Mouse (Mus musculus): ENCODE results near the gene Cfap100. TPM values are rescaled to one million over a fixed set of nuclear protein-coding genes. Genes with fewer than 3 reads are reported as not detected.

Gene Cfap100
- polyA plus RNA-seq, 1 experiment from 2014 or later = 8.4 TPM

- 81% methylated on average over 3 of the region's 3 CpGs for WGBS
- Histone ChIP-seq H3K4me1 (replicated peaks) (peaks cover 23% of the 10 kb centered on the region), H3K27me3 (peaks cover 16% of the 10 kb centered on the region), H3K9ac (replicated peaks) (no peak overlapping the region), H3K9me3 (no peaks in the 10 kb centered on the region), H3K4me3 (replicated peaks) (no peak overlapping the region), H3K27ac (no peak overlapping the region), H3K36me3 (no peaks in the 10 kb centered on the region), H3K4me2 (replicated peaks) (no peak overlapping the region)
- no peak for ATAC-seq
Measured at GRCm38 (mm10) chr6:90425361-90425760, 3.2 kb downstream of the Cfap100 start.

DNA sequence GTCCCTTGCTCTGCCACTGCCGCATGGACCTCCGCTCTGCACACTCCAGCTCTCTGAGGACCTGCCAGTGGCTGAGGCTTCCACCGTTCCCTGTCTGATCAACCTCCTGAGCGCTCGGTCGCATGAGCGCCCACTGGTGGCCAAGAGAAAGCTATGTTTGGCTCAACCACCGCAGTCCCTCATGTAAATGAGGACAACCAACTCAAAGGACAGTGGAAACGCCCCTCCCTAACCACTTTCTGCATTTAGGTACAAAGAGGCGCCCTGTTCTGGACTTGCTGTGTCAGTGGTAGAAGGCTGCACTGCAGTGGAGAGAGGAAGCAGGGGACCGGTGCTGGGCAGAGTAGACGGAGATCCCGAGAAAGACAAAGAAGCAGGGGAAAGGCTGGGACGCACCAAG lies 6.0 kb downstream of the Cfap100 start:
- H3K9ac ChIP-seq (replicated peaks) = peak overlapping the region; percentile 10; the same call in 1 of the 2 replicates
- no peaks in the 10 kb centered on the region for H3K9me3 ChIP-seq
- no peaks in the 10 kb centered on the region for H3K36me3 ChIP-seq
- peak overlapping the region; percentile 51 for H3K4me2 ChIP-seq (replicated peaks)
- H3K4me1 ChIP-seq (replicated peaks) = peaks cover 11% of the 10 kb centered on the region
- peak overlapping the region; percentile 27 for H3K4me3 ChIP-seq (replicated peaks)
- 2% methylated on average over 14 of the region's 14 CpGs for WGBS
- peak overlapping the region; percentile 60 for H3K27ac ChIP-seq
- ATAC-seq = peak; percentile 88
- H3K27me3 ChIP-seq = peaks cover 11% of the 10 kb centered on the region

- H3K4me1 ChIP-seq (replicated peaks) = no peaks in the 10 kb centered on the region
- H3K27me3 ChIP-seq = no peaks in the 10 kb centered on the region
- no peak overlapping the region for H3K4me3 ChIP-seq (replicated peaks)
- no peak for ATAC-seq
- no peaks in the 10 kb centered on the region for H3K36me3 ChIP-seq
- H3K9ac ChIP-seq (replicated peaks) = no peak overlapping the region
- no peak overlapping the region for H3K27ac ChIP-seq
- H3K4me2 ChIP-seq (replicated peaks) = no peak overlapping the region
- WGBS = 86% methylated on average over 7 of the region's 7 CpGs
- no peaks in the 10 kb centered on the region for H3K9me3 ChIP-seq
Measured at GRCm38 (mm10) chr6:90411926-90412325, 16.7 kb downstream of the Cfap100 start.

DNA sequence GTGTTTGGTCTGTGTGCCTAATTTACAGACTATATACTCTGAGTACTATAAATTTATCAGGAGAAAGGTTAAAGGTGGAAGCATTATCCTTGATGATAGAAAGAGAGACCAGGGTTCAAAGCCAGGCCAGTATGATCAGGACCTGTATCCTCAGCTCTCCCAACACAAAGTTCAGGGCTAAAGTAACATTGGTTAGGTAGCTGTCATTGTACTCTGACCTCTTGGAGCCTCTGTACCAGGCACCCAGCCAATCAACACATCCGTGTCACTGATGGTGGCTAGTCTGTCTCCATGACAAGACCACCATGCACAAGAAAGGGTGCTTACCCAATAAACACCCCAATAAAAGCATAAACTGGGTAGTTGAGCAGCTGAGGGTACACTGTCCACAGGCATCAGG lies 17.6 kb downstream of the Cfap100 start:
- Histone ChIP-seq H3K27ac (no peak overlapping the region), H3K36me3 (peaks cover 2% of the 10 kb centered on the region; the same call in 1 of the 2 replicates), H3K4me2 (replicated peaks) (no peak overlapping the region), H3K9ac (replicated peaks) (no peak overlapping the region), H3K9me3 (no peaks in the 10 kb centered on the region), H3K4me3 (replicated peaks) (no peak overlapping the region), H3K4me1 (replicated peaks) (no peaks in the 10 kb centered on the region), H3K27me3 (no peaks in the 10 kb centered on the region)
- 95% methylated on average over 1 of the region's 1 CpGs for WGBS
- ATAC-seq = no peak

DNA sequence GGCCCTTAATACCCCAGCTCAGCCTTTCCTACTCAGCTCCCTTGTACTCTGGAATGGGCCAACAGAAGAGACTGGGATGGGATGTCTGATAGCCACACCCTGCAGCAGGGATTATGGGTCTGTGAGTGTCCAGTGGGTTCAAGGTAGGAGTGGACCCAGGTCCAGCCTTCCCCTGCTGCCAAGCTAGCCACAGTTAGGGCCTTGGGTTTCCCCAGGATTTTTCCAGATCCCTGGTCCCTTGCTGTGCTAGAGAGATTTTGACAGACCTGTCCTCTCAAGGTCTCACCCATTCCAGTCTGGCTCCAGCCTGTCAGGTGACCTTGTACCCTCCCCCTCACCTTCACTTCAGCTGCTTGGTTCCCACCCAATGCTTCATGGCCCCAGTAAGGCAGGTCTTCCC lies 20.0 kb downstream of the Cfap100 start:
- Histone ChIP-seq H3K4me2 (replicated peaks) (no peak overlapping the region), H3K27ac (no peak overlapping the region), H3K4me3 (replicated peaks) (no peak overlapping the region), H3K27me3 (no peaks in the 10 kb centered on the region), H3K36me3 (peaks cover 24% of the 10 kb centered on the region), H3K9me3 (no peaks in the 10 kb centered on the region), H3K4me1 (replicated peaks) (no peaks in the 10 kb centered on the region), H3K9ac (replicated peaks) (no peak overlapping the region)
- ATAC-seq = no peak

DNA sequence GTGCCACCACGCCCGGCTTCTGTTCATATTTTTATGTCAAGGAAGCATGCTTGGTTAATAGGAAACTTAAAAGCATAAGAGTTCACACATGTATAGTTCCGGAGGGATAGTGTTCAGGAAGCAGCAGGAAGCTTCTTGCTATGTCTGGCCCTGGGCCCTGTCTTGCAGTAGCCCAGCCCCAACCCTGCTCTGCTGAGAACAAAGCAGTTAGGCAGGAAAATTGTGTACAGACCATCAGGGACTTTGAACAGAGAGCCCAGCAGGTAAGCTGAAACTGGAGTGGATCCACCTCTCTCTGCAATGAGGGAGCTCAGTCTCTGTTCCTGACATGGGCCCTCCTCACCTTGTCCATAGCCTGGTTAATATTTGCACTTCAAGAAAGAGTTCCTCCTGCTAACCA lies 31.3 kb downstream of the Cfap100 start:
- H3K27me3 ChIP-seq = no peaks in the 10 kb centered on the region
- H3K4me2 ChIP-seq (replicated peaks) = no peak overlapping the region
- no peaks in the 10 kb centered on the region for H3K9me3 ChIP-seq
- no peaks in the 10 kb centered on the region for H3K4me1 ChIP-seq (replicated peaks)
- no peak overlapping the region for H3K9ac ChIP-seq (replicated peaks)
- no peak overlapping the region for H3K4me3 ChIP-seq (replicated peaks)
- H3K27ac ChIP-seq = no peak overlapping the region
- no peak for ATAC-seq
- H3K36me3 ChIP-seq = peaks cover 62% of the 10 kb centered on the region
- 94% methylated on average over 3 of the region's 3 CpGs for WGBS

- Histone ChIP-seq H3K9me3 (no peaks in the 10 kb centered on the region), H3K4me2 (replicated peaks) (no peak overlapping the region), H3K9ac (replicated peaks) (no peak overlapping the region), H3K27me3 (no peaks in the 10 kb centered on the region), H3K4me3 (replicated peaks) (no peak overlapping the region), H3K27ac (no peak overlapping the region), H3K36me3 (peaks cover 62% of the 10 kb centered on the region), H3K4me1 (replicated peaks) (no peaks in the 10 kb centered on the region)
- ATAC-seq = no peak
- 99% methylated on average over 2 of the region's 2 CpGs for WGBS
Measured at GRCm38 (mm10) chr6:90395751-90396150, 32.8 kb downstream of the Cfap100 start.

DNA sequence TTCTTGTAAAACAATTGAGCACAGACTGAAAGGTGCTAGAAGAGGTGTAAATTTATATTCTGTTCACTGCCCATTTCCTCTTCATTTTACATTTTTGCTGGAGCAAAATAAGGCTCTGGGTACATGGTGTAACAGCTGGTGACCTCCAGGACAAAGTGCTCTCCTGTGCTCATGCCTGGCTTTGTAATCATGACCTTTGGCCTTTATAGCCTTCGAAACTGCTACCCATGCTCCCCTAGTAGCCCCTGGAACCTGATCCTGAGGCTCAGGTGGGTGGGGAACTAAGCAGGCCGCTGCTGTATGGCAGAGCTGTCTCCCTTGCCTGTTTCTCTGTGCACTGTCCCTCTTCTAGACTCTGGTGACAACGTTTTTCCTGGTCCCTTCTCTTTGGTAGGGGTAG lies 34.6 kb downstream of the Cfap100 start:
- no peak overlapping the region for H3K4me2 ChIP-seq (replicated peaks)
- H3K9ac ChIP-seq (replicated peaks) = no peak overlapping the region
- no peaks in the 10 kb centered on the region for H3K27me3 ChIP-seq
- no peak overlapping the region for H3K4me3 ChIP-seq (replicated peaks)
- 73% methylated on average over 3 of the region's 3 CpGs for WGBS
- no peaks in the 10 kb centered on the region for H3K9me3 ChIP-seq
- H3K27ac ChIP-seq = no peak overlapping the region
- no peaks in the 10 kb centered on the region for H3K4me1 ChIP-seq (replicated peaks)
- H3K36me3 ChIP-seq = peaks cover 61% of the 10 kb centered on the region
- ATAC-seq = no peak

GRCm38 (mm10) chr6:90390629-90391028 lies 38.0 kb downstream of the Cfap100 start:
- ATAC-seq = no peak
- peaks cover 78% of the 10 kb centered on the region for H3K36me3 ChIP-seq
- WGBS = 87% methylated on average over 4 of the region's 4 CpGs

GRCm38 (mm10) chr6:90381465-90381864 lies 47.1 kb downstream of the Cfap100 start:
- Histone ChIP-seq H3K9ac (replicated peaks) (no peak overlapping the region), H3K27me3 (no peaks in the 10 kb centered on the region), H3K4me3 (replicated peaks) (no peak overlapping the region), H3K4me1 (replicated peaks) (no peaks in the 10 kb centered on the region), H3K27ac (no peak overlapping the region), H3K9me3 (no peaks in the 10 kb centered on the region), H3K4me2 (replicated peaks) (no peak overlapping the region), H3K36me3 (peaks cover 91% of the 10 kb centered on the region)
- 96% methylated on average over 2 of the region's 2 CpGs for WGBS
- ATAC-seq = no peak

More at GRCm38 (mm10) chr6:90390629-90391028, 38.0 kb downstream of the Cfap100 start:
- Histone ChIP-seq H3K27ac (no peak overlapping the region), H3K9me3 (no peaks in the 10 kb centered on the region), H3K4me3 (replicated peaks) (no peak overlapping the region), H3K9ac (replicated peaks) (no peak overlapping the region), H3K4me2 (replicated peaks) (no peak overlapping the region), H3K4me1 (replicated peaks) (no peaks in the 10 kb centered on the region), H3K27me3 (no peaks in the 10 kb centered on the region)

GRCm38 (mm10) chr6:90377708-90378107 lies 50.9 kb downstream of the Cfap100 start:
- 99% methylated on average over 2 of the region's 2 CpGs for WGBS

DNA sequence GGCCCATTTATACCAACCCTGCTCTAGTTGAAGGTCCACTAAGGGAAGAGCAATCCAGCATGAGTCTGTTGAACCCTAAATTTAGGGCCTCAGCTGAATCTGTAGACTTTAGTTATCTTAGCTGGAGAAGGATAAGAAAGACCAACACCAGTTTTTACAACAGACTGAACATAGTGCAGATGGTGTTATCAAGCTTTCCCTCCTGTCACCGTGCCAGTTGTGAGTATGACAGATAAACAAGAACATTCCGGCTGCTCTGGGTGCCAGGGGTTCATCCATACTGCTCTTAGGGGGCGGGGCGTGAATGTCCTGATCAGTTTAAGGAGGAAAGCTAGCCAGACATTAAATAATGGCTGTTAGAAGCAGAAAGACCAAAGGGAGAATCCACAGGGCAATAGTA lies 54.0 kb downstream of the Cfap100 start:
- no peak for ATAC-seq
- no peaks in the 10 kb centered on the region for H3K9me3 ChIP-seq
- H3K9ac ChIP-seq (replicated peaks) = no peak overlapping the region
- H3K4me2 ChIP-seq (replicated peaks) = no peak overlapping the region
- H3K4me1 ChIP-seq (replicated peaks) = peaks cover 30% of the 10 kb centered on the region
- peaks cover 64% of the 10 kb centered on the region for H3K36me3 ChIP-seq
- no peak overlapping the region for H3K4me3 ChIP-seq (replicated peaks)
- WGBS = 96% methylated on average over 4 of the region's 4 CpGs
- no peaks in the 10 kb centered on the region for H3K27me3 ChIP-seq
- no peak overlapping the region for H3K27ac ChIP-seq

More at GRCm38 (mm10) chr6:90377708-90378107, 50.9 kb downstream of the Cfap100 start:
- ATAC-seq = no peak
- Histone ChIP-seq H3K36me3 (peaks cover 91% of the 10 kb centered on the region), H3K27ac (no peak overlapping the region), H3K9ac (replicated peaks) (no peak overlapping the region), H3K4me1 (replicated peaks) (peaks cover 6% of the 10 kb centered on the region), H3K9me3 (no peaks in the 10 kb centered on the region), H3K27me3 (no peaks in the 10 kb centered on the region), H3K4me3 (replicated peaks) (no peak overlapping the region), H3K4me2 (replicated peaks) (no peak overlapping the region)

Measured in midbrain, embryonic 13.5 days (tissue).